Mouse (Mus musculus) embryonic fibroblast, embryonic 13.5 days (primary cell): ENCODE results near the gene Olfr996. TPM values are rescaled to one million over a fixed set of nuclear protein-coding genes. Genes with fewer than 3 reads are reported as not detected.
"Not testable (repeated sequence)": the region's sequence is repeated elsewhere in the genome, so short reads cannot be mapped to it uniquely, and the experiment has no call there.

ENCODE experiments used
- H3K27ac ChIP-seq: 2 replicates; pipeline ENCODE4 v1.5.1; 2012; ENCODE audit warnings: low read length, control low read depth, inconsistent platforms; ENCODE audit not compliant: insufficient read depth
- H3K4me1 ChIP-seq: 2 replicates; pipeline ENCODE4 v1.6.1; 2011; ENCODE audit warnings: low read length; ENCODE audit not compliant: control insufficient read depth, insufficient read depth
- H3K4me3 ChIP-seq: 2 replicates; pipeline ENCODE4 v1.5.1; 2011; ENCODE audit warnings: mild to moderate bottlenecking, control low read depth, low read length; ENCODE audit not compliant: insufficient read depth
- CTCF ChIP-seq: IDR thresholded peaks from 2 replicates; pipeline ENCODE4 v1.5.1; 2011; ENCODE audit warnings: mild to moderate bottlenecking, control low read depth, low read length, moderate library complexity, borderline replicate concordance; ENCODE audit not compliant: insufficient read depth
- POLR2A ChIP-seq: IDR thresholded peaks from 2 replicates; pipeline ENCODE4 v1.6.1; 2011; ENCODE audit warnings: low read depth, mild to moderate bottlenecking, control low read depth, low read length, moderate library complexity
- polyA plus RNA-seq: library from polyadenylated mRNA; stranded (reverse); fragments of >200 nt; gene quantifications from 2 replicates; pipeline ENCODE4 v1.2.4, GENCODE M21; 2011; ENCODE audit warnings: low read depth; ENCODE audit not compliant: missing spikeins, insufficient read length

Olfr996 gene
- not detected in 2 replicates for polyA plus RNA-seq

GRCm38 (mm10) chr2:85578915-85579314 lies at the start of gene Olfr996:
Gene Olfr996 (plus strand): TSS chr2:85579215.
- no peak within 1 kb of the TSS for H3K27ac ChIP-seq
- H3K4me3 ChIP-seq: no peak within 1 kb of the TSS
- H3K4me1 ChIP-seq: no peaks in the 10 kb centered on the region
- no peak for TF ChIP-seq POLR2A
- no peak for TF ChIP-seq CTCF

- TF ChIP-seq CTCF (no peak), POLR2A (no peak)
- no peaks in the 10 kb centered on the region for H3K4me1 ChIP-seq
- no peak overlapping the region for H3K4me3 ChIP-seq
- no peak overlapping the region for H3K27ac ChIP-seq
Measured at GRCm38 (mm10) chr2:85532082-85532778, 46.8 kb upstream of the Olfr996 start.

- Histone ChIP-seq H3K4me3 (no peak overlapping the region), H3K27ac (no peak overlapping the region), H3K4me1 (no peaks in the 10 kb centered on the region)
- TF ChIP-seq POLR2A: no peak
- no peak for TF ChIP-seq CTCF
Measured at GRCm38 (mm10) chr2:85533934-85534333, 45.1 kb upstream of the Olfr996 start.

GRCm38 (mm10) chr2:85554806-85555205 lies 24.2 kb upstream of the Olfr996 start:
- Histone ChIP-seq H3K4me3 (no peak overlapping the region), H3K4me1 (no peaks in the 10 kb centered on the region), H3K27ac (no peak overlapping the region)
- TF ChIP-seq POLR2A (no peak), CTCF (no peak)

- Histone ChIP-seq H3K4me3 (no peak overlapping the region), H3K4me1 (no peaks in the 10 kb centered on the region), H3K27ac (no peak overlapping the region)
- TF ChIP-seq POLR2A (no peak), CTCF (no peak)
Measured at GRCm38 (mm10) chr2:85560226-85560625, 18.8 kb upstream of the Olfr996 start.

DNA sequence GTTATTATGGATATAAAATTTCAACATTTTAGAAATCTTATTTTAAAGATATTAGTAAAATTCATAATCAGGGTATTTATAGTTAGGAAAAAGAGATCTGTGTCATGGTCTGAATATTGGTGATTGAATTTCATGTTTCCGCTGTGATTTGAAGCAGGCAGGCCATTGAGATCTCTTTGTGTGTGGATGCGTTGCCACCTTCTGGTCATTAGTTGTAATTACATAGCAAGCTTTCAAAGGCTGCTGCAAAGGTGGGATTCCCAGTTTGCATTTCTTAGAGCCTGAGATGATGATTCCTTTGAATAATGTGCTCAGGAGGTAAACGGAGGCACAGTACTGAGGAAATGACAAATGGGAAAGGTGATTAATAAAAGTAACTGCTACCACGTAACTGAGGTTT lies 17.8 kb upstream of the Olfr996 start:
- TF ChIP-seq CTCF (no peak), POLR2A (no peak)

DNA sequence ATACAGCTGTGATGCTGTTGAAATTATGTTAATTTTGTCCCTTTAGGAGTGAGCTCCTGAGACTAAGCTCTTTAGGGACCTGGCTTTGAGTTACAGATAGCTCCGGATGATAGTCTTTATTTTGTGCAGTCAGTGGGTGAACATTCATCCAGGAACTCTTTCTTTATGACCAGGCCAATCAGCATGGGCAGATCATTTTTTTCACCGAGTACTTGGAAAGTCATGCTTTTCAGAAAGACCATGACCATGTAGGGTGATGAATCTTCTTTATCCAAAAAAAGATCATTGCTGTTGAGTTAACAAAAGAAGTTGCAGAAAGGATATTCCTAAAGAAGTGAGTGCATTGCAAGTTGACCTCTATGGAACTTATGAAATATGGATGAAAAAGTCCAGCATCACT lies 9.6 kb downstream of the Olfr996 start, which contains the start of gene Olfr998:
Gene Olfr998, plus strand, starts transcription at position 301 of the 400 bp plus-strand sequence.
- H3K4me3 ChIP-seq, H3K27ac ChIP-seq, H3K4me1 ChIP-seq: not testable (repeated sequence)

More for the DNA sequence above, 17.8 kb upstream of the Olfr996 start:
- no peak overlapping the region for H3K27ac ChIP-seq
- H3K4me3 ChIP-seq: no peak overlapping the region
- H3K4me1 ChIP-seq: no peaks in the 10 kb centered on the region

GRCm38 (mm10) chr2:85611803-85612202 lies 32.8 kb downstream of the Olfr996 start, which contains the start of gene Olfr1000:
Gene Olfr1000 (minus strand): TSS chr2:85611903.
- H3K4me1 ChIP-seq: no peaks in the 10 kb centered on the region
- no peak within 1 kb of the TSS for H3K4me3 ChIP-seq
- H3K27ac ChIP-seq: no peak within 1 kb of the TSS
- TF ChIP-seq CTCF: no peak
- no peak for TF ChIP-seq POLR2A

Other genes with a start within 250 kb of the Olfr996 start
- gene Olfr987, start 239.9 kb upstream of the Olfr996 start, polyA plus RNA-seq: not detected in 2 replicates
- not detected in 2 replicates for gene Olfr988, start 216.0 kb upstream of the Olfr996 start, polyA plus RNA-seq
- not detected in 2 replicates for gene Olfr992, start 169.7 kb upstream of the Olfr996 start, polyA plus RNA-seq
- not detected in 2 replicates for gene Olfr993, start 164.3 kb upstream of the Olfr996 start, polyA plus RNA-seq
- gene Olfr994, start 142.8 kb upstream of the Olfr996 start, polyA plus RNA-seq: not detected in 2 replicates
- not detected in 2 replicates for gene Olfr995, start 135.6 kb upstream of the Olfr996 start, polyA plus RNA-seq
- gene 4833423E24Rik, start 60.2 kb upstream of the Olfr996 start, polyA plus RNA-seq: not detected in 2 replicates
- not detected in 2 replicates for gene Olfr998, start 9.7 kb downstream of the Olfr996 start, polyA plus RNA-seq
- not detected in 2 replicates for gene Olfr1000, start 32.7 kb downstream of the Olfr996 start, polyA plus RNA-seq
- not detected in 2 replicates for gene Olfr1002, start 71.5 kb downstream of the Olfr996 start, polyA plus RNA-seq
- gene Olfr154, start 85.2 kb downstream of the Olfr996 start, polyA plus RNA-seq: not detected in 2 replicates
- not detected in 2 replicates for gene Olfr1006, start 99.6 kb downstream of the Olfr996 start, polyA plus RNA-seq
- not detected in 2 replicates for gene Olfr1008, start 110.2 kb downstream of the Olfr996 start, polyA plus RNA-seq
- gene Olfr1009, start 136.2 kb downstream of the Olfr996 start, polyA plus RNA-seq: not detected in 2 replicates
- not detected in 2 replicates for gene Olfr1012, start 183.6 kb downstream of the Olfr996 start, polyA plus RNA-seq
- not detected in 2 replicates for gene Olfr1013, start 187.9 kb downstream of the Olfr996 start, polyA plus RNA-seq
- not detected in 2 replicates for gene Olfr1014, start 193.5 kb downstream of the Olfr996 start, polyA plus RNA-seq
- not detected in 2 replicates for gene Olfr1015, start 202.8 kb downstream of the Olfr996 start, polyA plus RNA-seq
- gene Olfr1016, start 223.3 kb downstream of the Olfr996 start, polyA plus RNA-seq: not detected in 2 replicates
- gene Olfr1018, start 239.3 kb downstream of the Olfr996 start, polyA plus RNA-seq: not detected in 2 replicates